Mouse (Mus musculus): ENCODE measurements around the gene Lrfn2.

Lrfn2 gene

DNA sequence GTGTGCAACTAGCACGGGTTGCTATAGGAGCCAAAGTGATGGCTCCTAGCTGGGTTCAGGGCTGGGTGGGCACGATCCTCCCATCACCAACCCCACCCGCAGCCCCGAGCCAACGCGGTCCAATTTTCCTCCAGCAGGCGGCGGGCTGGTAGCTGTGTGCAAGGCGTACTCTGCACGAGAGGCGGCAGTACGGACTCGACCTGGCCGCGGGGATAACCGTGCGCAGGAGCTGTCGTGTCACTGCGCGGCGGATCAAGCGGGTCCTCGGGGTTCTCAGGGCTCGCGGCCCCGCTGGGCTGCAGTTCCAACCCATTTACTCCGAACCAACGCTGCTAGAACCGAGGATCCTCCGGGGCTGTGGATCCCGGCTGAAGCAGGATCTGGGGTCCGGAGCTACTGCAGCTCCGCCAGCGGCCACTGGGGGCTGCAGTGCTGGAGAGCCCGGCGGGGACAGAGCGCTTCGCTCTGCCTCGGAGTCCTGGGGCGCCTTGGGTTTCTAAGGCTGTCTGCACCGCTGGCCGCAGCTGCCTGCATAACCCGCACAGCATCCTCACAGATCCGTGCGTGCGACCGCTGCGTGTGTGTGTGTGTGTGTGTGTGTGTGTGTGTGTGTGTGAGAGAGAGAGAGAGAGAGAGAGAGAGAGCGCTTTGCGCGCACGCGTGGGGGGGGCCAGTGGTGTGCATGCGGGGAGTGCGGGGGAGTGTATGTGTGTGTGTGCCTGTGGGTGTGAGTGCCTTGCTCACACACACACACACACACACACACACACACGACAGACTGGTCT, at the start of gene Lrfn2:
Lrfn2 (plus strand) TSS at position 759 of the 785 bp plus-strand sequence.
- DNase-seq (ENCODE audit: low spot score in 2 of 2): peak; percentile 45 to 86

DNA sequence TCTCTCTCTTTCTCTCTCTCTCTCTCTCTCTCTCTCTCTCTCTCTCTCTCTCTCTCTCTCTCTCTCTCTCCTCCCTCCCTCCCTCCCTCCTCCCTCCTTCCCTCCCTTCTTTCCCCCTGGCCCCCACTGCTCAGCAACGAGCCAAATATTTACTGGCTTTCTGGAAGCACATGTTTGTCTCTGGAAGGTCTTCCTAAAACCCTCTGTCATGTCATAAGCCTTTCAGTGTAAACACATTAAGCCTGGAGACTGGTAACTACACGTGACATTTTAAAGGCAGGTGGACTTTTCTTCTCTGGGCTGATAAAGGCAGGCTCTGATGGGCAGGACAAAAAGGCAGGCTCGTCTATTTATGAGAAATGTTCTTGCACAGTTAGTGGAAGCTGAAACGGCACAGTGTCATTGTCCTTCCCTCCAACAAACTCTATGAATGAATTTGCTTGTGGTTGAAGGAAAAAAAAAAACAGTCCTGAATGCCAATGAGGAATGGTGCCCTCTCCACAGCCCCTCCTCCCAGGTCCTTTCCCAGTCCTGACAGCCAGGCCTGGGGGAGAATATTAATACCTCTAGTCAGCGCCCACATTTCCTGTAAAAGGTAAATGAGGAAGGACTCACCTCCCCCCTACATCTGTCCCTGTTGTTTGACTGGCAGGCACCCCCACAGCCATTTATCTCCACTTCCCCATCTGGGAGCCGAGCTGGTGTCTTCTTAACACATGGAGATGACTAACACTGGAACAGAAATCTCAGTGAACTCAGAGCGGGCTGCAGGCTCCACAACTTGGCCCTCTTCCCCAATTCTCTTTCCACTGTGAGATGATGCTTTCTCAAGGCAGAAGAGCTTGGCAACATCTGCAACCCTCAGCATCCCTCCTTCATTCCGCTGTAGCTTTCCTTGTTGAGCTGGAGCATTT, 44.5 kb upstream of the Lrfn2 start:
- no peak for DNase-seq (ENCODE audit: low spot score in 2 of 2)

DNA sequence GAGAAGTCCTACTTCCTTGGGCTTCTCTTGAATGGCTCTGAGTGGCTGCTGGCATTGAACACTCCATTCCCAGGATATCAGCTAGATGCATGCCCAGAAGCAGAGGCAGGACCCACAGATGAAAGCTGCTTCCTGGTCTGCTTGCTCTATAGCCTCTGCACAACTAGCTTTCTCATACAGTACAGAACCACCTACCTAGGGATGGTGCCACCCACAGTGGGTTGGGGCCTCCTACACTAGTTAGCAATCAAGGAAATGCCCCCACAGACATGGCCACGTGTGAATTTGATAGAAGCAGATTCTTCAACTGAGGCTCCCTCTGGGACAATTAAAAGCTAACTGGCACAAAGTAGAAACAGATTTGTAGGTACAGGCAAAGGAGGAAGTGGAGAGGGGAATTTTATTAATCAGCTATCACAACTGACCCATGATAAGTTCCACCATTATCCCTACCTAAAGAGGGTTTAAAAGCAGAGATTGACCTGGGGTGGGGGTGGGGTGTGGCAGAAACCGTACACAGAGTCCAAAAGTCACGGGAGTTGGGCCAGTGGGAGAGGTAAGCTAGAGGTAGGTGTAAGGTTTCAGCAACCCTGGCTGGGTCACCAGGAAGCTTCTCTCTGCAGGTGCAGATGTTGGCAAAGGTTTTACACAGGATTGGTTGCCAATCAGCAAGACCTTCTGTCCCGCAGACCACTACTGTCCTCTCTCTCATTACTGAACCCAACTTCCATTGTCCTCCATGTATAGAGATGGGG, 26.7 kb upstream of the Lrfn2 start:
- DNase-seq (ENCODE audit: low spot score in 2 of 2): no peak

DNA sequence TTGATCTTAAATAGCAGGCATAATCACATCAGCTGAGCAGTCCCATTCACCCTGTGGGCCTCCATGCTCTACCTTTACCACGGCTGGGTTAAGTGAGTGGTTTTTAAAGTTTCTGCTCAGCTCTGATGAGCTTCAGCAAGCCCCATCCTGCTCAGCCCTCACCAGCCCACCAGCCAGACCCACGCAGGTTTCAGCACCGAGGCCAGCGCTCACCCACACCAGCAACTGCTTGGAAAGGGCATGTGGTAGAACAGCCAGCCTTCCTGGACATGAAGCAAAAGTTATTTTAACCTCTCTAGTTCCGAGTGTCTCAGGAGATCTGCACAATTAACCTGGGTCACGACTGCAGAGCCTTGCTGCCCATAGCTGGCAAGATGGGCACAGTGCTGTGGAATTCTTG, 18.7 kb upstream of the Lrfn2 start:
- no peak for DNase-seq (ENCODE audit: low spot score in 2 of 2)

DNA sequence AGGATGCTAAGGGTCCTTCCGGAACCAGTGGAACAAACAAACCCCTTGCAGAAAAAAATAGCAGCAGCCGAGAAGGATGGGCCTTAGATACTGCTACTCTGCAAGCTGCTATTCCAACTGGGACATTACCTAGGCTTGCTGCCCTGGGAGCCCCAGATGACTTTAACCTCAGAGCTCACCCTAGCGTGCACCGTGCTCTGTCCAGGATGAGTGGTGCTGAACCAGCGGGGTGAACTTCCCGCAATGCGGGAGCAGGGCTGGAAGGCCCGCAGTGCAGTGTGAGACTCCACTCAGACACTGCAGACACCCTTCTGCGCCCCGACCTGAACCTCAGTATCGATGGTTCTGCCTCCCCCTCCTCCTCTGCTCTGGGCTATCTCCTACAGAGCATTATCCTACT, 14.8 kb upstream of the Lrfn2 start:
- no peak for DNase-seq (ENCODE audit: low spot score in 2 of 2)

DNA sequence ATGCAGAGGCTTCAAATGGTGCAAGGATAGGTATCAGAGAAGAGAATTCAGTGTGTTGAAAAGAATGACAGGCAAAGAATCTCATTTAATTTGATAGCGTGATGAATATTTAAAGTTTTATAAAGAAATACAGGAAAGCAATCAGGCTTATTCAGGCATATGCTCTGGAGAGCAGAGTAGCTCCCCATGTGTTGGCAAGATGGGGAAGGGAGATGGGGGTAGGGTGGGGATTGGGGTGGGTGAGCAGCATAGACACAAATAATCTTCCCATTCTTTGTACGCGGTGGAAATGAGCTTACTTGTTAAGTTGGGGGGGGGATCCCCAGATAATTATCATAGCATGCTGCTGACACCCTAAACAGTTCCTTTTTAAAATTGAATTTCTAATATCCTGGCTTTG, 13.7 kb upstream of the Lrfn2 start:
- DNase-seq (ENCODE audit: low spot score in 2 of 2): no peak

DNA sequence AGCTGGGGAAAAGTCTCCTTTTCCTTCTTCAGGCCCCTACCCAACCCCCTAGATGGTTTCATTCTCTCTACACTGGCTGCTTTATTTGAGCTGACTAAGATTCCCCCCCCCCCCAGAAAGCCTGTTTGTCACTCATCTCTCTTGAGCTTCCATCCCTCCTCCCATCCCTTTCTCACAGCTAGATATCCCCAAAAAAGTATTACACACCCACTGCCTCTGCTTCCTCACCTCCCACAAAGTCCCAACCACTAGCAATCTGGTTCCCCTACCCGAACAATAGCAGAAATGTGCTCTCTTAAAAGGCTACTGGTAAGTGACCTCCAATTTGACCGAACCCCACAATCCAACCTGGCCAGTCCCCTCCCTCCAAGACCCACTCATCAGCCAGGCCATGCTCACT, 9.3 kb upstream of the Lrfn2 start:
- no peak for DNase-seq (ENCODE audit: low spot score in 2 of 2)

DNA sequence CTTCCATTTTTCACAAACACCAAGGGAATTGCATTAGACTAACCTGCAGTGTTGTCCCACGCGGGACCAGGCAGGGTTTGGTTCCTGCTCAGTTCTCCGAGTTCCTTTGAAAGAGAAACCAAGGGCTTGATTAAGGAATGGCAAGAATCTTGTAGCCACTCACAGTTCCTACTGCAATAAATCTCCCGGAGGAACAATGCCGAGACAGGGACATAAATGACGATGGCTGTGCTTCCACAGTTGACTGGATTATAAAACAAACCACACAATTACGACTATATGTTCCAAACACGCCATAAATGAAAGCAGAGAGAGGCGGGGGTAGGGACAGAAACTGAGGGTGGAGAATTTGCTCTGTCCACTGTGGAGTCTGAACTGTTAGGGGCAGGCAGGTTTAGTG, 6.8 kb upstream of the Lrfn2 start:
- no peak for DNase-seq (ENCODE audit: low spot score in 2 of 2)

DNA sequence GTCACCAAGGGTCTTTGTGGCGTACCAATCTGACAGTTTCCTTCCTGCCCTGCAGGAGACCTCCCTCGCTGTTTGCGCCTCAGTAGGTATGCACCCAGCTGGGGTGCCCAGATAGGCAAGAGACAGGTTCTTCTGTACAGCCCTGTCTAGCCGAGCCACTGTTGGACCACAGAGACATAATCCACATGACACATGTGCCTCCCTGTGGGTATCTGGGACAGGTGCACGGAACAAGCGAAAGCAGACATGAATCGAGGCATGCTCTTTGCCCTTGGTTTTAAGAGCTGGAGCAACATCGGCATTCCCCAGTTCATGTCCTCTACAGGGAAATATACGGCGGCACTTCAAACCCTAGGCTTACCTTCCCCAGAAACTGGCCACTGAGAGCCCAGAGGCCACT, 1.2 kb upstream of the Lrfn2 start:
- no peak for DNase-seq (ENCODE audit: low spot score in 2 of 2)

DNA sequence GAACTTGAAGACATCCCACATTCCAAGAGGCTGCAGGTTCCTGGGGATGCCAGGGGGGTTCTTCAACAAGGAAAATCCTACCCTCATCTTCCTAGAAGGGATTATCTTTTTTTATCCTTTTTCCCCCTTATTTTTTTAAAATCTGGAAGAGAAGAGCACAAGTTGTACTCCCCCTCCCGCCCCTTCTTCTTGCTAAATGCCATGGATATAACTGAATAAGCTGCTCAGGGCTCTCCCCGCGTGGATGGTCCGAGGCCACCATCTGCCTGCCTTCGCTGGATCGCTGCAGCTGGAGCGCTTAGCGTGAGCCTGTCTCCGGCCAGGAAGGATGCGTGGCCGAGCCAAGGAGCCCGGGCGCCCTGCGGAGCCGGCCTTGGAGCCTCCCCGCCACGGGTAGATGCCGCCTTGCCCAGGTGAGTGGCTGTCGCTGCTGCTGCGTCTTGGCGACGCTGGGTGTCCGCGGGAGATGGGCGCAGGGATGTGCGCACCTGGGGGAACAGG, 277 bp downstream of the Lrfn2 start:
- no peak for DNase-seq (ENCODE audit: low spot score in 2 of 2)

DNA sequence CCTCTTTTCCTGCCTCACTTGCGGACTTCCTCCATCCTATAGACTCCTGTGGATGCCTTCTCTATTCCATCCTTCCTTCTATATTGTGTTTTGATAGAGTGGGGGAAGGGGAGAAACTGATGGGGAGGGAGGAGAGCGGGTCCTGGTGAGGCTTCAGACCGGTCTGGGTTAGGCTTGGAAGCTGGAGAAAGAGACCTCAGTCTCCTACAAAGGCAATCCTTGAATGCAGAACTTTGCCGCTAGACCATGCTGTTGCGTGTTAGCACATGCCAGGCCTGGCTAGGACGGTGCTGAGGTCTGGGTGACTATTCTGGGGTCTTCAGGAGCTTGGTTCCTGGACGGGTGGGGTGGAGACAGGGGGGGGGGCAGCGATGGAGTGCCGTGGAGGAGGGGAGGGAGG, 737 bp downstream of the Lrfn2 start:
- DNase-seq (ENCODE audit: low spot score in 2 of 2): no peak

DNA sequence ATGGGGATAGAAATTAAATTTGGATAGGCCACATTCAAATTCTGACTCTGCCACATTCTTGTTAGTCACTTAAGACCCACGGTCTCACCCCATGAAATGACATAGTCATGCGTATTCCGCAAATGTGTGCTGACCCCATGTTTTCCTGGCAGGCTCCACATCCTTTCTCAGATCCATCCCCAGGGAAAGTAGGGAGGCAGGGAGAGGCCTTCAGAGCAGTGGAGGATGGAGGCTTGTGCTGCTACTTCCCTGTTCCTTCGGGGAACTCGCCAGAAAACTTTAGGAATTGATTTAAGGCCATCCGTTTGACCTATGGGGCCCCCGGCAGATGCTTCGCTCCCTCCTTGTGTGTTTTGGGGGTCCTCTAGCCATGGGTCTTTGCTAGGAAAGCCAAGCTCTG, 3.0 kb downstream of the Lrfn2 start:
- no peak for DNase-seq (ENCODE audit: low spot score in 2 of 2)

DNA sequence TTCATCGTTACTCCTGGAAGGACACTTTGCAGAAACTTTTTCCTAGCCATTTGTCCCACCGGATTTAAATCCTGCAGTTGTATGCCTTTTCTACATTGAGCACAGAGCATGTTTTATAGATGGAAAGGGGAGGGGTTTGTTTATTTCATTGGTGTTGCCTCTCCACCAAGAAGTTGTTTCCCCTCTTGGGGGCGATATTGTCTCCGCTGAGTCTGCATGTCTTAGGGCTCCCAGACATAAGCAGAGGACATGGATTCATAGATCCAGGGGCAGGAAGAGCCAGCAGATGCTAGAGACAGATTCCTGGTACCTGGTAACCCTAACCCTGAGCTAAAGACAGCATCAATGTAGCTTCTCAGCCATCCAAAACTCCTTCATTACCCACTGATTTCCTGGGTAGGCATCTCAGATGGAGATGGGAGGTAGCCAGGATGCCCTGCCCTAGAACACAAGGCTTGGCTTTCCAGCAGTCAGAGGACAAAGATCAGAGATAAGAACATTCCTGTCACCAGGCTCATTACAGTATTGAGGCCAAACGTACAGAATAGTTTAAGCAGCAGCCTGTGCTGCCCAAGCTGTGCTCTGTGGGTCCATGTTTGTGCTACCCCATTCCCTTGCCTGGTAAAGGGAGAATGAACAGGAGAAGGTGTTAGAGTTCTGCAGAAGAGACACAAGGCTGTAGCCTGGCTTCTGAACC, 4.4 kb downstream of the Lrfn2 start:
- no peak for DNase-seq (ENCODE audit: low spot score in 2 of 2)

DNA sequence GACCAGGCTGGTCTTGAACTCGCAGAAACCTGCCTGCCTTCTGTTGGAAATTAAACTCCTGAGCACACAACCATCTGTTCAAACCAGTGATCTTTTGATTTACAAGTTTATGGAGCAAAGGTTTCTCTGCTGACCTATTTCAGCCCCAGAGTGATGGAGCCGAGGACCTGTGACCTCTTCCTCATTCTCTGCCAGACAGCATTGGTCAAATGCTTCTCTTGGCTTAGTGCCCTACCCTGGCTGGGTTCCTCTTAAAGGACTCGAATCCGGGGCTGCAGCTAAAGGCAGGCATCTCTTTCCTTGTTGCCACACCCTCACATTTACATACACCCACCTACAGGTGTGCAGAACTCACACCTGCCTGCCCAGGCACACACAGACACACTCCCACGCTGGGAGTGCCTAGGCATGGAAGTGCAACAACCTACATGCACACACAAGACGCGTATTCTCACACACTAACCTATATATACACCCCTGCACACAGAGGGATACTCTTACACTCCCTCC, 6.6 kb downstream of the Lrfn2 start:
- no peak for DNase-seq (ENCODE audit: low spot score in 2 of 2)

DNA sequence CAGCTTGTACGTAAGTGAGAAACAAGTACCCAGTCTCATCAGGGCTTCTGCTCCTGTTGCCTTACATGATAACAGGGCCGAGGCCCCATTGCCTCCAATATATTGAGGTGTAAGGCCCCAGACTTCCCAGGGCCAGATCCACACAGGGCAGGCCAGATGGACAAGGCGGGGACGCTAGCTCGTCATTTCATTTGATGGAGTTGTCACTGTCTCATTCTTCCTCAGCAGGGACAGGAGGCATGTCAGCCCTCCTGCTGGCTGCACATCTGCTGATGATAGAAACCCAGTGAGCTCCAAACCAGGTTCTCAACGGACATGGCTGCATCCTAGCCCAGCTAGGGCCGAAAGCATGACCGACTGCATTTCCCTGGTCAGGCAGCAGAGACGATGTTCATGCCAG, 14.1 kb downstream of the Lrfn2 start:
- no peak for DNase-seq (ENCODE audit: low spot score in 2 of 2)

DNA sequence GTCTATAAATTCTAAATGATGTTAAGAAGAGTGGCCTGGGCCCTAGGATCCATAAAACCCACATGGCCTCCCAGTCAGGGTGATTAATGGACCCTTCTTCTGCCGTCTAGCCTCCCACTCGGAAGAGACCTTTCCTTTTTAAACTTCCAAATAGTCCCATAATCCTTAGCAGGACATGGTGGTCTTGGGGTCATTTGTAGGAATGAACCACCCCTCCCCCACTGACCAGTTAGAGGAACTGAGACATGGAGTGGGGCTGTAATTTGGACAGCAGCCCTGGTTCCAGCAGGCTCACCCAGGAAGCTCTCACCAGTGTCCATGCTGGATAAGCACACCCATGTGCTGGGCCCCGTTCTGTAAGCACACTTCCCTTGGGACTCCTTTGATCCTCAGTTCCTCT, 14.6 kb downstream of the Lrfn2 start:
- no peak for DNase-seq (ENCODE audit: low spot score in 2 of 2)

DNA sequence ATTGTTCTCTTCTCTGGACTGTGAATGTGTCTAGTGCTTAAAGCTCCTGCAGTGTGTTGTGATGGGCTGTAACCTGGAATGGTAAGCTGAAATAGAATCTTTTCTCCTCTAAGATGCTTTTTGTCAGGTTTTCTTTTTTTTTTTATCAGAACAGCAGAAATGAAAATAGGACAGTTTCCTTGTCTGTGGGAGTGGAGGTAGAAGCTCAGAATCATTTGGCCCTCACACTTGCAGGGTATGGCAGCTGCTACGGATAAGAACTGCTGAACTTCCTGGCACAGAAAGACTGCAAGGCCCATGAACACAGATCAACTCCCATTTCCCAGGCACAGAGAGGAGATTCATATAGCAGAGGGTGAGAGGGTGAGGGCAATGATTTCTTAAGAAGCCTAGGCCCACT, 19.1 kb downstream of the Lrfn2 start:
- no peak for DNase-seq (ENCODE audit: low spot score in 2 of 2)

DNA sequence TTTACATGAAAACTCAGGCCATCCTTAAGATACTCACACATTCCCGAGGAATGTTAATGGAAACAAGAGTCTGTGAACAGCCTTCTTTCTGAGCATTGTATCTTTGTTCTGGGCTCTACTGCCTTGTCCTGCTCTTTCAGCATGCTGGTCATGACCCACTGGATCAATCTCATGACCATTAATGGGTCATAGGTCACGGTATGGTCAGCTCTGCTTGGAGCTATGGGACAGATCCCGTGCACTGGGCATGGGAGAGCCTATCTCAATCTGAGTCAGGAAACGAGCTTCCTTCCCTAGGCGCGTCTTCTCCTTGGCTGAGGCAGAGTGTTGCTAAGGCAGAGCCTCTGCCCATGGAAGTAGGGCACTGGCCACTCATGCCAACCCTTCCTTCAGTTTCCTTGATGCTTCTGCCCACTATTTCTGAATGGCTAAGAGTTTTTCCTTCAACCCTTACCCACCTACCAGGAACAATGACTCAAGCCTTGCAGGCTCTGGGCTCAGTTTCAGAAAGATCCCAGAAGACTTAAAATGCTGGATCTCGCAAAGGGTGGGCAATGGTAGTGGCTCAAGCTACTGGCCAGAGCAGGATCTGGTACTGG, 24.0 kb downstream of the Lrfn2 start:
- DNase-seq (ENCODE audit: low spot score in 2 of 2): no peak

DNA sequence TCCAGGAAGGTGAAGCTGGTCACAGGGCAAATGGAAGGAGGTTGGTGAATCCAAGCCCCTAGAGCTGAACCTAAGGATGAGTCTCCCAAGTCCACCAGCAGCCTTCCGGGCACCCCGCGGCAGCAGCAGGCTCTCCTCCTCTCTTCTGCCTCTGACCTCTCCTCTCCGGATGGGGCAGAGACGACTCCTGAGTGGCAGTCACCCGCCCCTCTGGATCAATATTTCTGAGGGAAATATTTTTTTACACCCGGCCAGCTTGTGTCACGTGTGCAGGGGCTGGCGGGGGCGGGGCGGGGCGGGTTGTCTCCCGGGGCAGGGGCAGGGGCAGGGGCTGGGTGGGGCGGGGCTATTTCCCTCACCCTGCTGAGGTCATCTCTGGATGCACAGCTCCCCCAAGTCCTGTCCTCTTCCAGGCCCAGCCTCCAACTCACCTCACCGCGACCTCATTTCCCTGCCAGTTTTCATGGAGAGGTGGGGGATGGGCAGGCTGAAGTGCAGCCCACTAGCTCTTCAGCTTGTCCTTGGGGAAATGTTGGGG, 28.1 kb downstream of the Lrfn2 start:
- DNase-seq (ENCODE audit: low spot score in 2 of 2): no peak

DNA sequence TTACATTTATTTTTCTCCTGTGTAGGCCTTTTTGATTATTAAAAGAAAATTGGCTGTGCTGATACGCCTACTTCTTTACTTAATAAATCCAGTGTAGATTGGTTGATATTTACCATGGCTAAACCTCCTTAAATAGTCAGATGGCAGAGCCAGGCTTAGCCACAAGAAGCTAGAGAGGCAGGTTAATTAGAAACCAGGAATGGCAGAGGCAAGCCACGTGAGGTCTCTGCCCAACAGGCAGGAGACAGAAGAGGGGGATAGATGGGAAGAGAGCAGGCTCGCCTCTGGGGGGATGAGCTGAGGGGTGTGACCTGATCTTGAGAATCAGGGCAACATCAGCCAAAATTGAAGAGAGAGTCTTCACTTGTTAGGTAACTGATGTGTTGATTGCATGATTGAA, 30.5 kb downstream of the Lrfn2 start:
- no peak for DNase-seq (ENCODE audit: low spot score in 2 of 2)

DNA sequence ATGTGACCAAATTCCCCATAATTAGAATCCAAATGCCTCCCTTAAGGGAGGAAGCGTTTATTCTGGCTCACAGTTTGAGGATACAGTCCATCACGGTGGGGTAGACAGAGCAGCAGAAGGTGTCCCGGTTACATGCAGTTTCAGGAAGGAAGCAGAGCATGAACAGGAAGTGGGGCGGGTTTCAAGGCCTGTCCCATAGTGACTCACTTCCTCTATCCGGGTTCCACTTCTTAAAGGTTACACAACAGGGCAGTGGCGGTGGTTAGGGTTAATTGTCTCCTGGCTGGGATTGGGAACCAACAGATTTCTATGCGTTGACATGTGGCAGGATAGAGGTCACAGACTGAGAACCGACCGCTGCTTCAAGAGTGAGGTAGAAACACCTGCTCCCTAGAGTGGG, 31.6 kb downstream of the Lrfn2 start:
- no peak for DNase-seq (ENCODE audit: low spot score in 2 of 2)
